Mouse (Mus musculus) cerebellum, adult 2 months (tissue): ENCODE measurements around the gene Exosc1.

Source experiments
- CTCF ChIP-seq: fragments of 200-500 bp; IDR thresholded peaks from 2 replicates; pipeline ENCODE4 v1.5.1; 2011; ENCODE audit warnings: low read depth, mild to moderate bottlenecking, control low read depth, low read length, moderate library complexity, borderline replicate concordance; ENCODE audit not compliant: insufficient read depth
- POLR2A ChIP-seq: fragments of 200-500 bp; IDR thresholded peaks from 2 replicates; pipeline ENCODE4 v1.6.1; 2011; ENCODE audit warnings: low read length, control low read depth, borderline replicate concordance; ENCODE audit not compliant: insufficient read depth

GRCm38 (mm10) chr19:41906311-41907078 is 26.7 kb downstream of the Exosc1 start:
- no peak for TF ChIP-seq POLR2A
- TF ChIP-seq CTCF, result no peak
